Mouse (Mus musculus): ENCODE data around the gene Pcdh9. TPM values are rescaled to one million over a fixed set of nuclear protein-coding genes. Genes with fewer than 3 reads are reported as not detected.

Pcdh9 gene
- total and polyA plus RNA-seq, 3 experiments = 0.22 TPM; not detected in 2

- no peak overlapping the region for H3K4me3 ChIP-seq (ENCODE audit: low read depth, low read length)
- no peaks in the 10 kb centered on the region for H3K27me3 ChIP-seq (ENCODE audit: insufficient read depth, low read length)
- peaks cover 5% of the 10 kb centered on the region; the same call in 1 of the 2 replicates for H3K9me3 ChIP-seq (replicated peaks)
- TF ChIP-seq GATA2 (IDR thresholded peaks at IDR 0.05; ENCODE audit: borderline replicate concordance, low read depth, low read length) (no peak), GATA1 (IDR thresholded peaks at IDR 0.05; ENCODE audit: borderline replicate concordance, low read length) (no peak), POLR2AphosphoS5 (IDR thresholded peaks at IDR 0.05; ENCODE audit: insufficient replicate concordance, low read depth, low read length) (no peak), TAL1 (conservative IDR thresholded peaks at IDR 0.05; ENCODE audit: low read depth, low read length) (no peak), CTCF (IDR thresholded peaks at IDR 0.05; ENCODE audit: low read depth, low read length) (no peak)
- no peaks in the 10 kb centered on the region for H3K4me1 ChIP-seq (ENCODE audit: insufficient read depth, low read depth, low read length)
- no peaks in the 10 kb centered on the region for H3K36me3 ChIP-seq (replicated peaks)
- no peak for DNase-seq (ENCODE audit: low spot score)
- no peak for ATAC-seq (ENCODE audit: extremely low read depth, insufficient number of reproducible peaks, low FRiP score, poor library complexity, severe bottlenecking)
Measured at GRCm38 (mm10) chr14:93287642-93288041, 602.8 kb downstream of the Pcdh9 start.

- Histone ChIP-seq H3K27me3 (ENCODE audit: insufficient read depth, low read length) (no peaks in the 10 kb centered on the region), H3K36me3 (replicated peaks) (no peaks in the 10 kb centered on the region), H3K4me3 (ENCODE audit: low read depth, low read length) (no peak overlapping the region), H3K9me3 (replicated peaks) (peaks cover 4% of the 10 kb centered on the region; the same call in 1 of the 2 replicates), H3K4me1 (ENCODE audit: insufficient read depth, low read depth, low read length) (no peaks in the 10 kb centered on the region)
- DNase-seq (ENCODE audit: low spot score) (no peak), ATAC-seq (ENCODE audit: extremely low read depth, insufficient number of reproducible peaks, low FRiP score, poor library complexity, severe bottlenecking) (no peak)
- TF ChIP-seq TAL1 (conservative IDR thresholded peaks at IDR 0.05; ENCODE audit: low read depth, low read length) = no peak
- TF ChIP-seq CTCF (IDR thresholded peaks at IDR 0.05; ENCODE audit: low read depth, low read length) = no peak
- TF ChIP-seq GATA2 (IDR thresholded peaks at IDR 0.05; ENCODE audit: borderline replicate concordance, low read depth, low read length) = no peak
- no peak for TF ChIP-seq POLR2AphosphoS5 (IDR thresholded peaks at IDR 0.05; ENCODE audit: insufficient replicate concordance, low read depth, low read length)
- TF ChIP-seq GATA1 (IDR thresholded peaks at IDR 0.05; ENCODE audit: borderline replicate concordance, low read length) = no peak
Measured at GRCm38 (mm10) chr14:93285136-93285535, 605.3 kb downstream of the Pcdh9 start.

- no peaks in the 10 kb centered on the region for H3K27me3 ChIP-seq (ENCODE audit: insufficient read depth, low read length)
- DNase-seq (ENCODE audit: low spot score) = no peak
- H3K9me3 ChIP-seq (replicated peaks) = no peaks in the 10 kb centered on the region; the same call in 1 of the 2 replicates
- no peak for TF ChIP-seq POLR2AphosphoS5 (IDR thresholded peaks at IDR 0.05; ENCODE audit: insufficient replicate concordance, low read depth, low read length)
- no peak for TF ChIP-seq GATA2 (IDR thresholded peaks at IDR 0.05; ENCODE audit: borderline replicate concordance, low read depth, low read length)
- TF ChIP-seq CTCF (IDR thresholded peaks at IDR 0.05; ENCODE audit: low read depth, low read length) = no peak
- no peak for TF ChIP-seq TAL1 (conservative IDR thresholded peaks at IDR 0.05; ENCODE audit: low read depth, low read length)
- TF ChIP-seq GATA1 (IDR thresholded peaks at IDR 0.05; ENCODE audit: borderline replicate concordance, low read length) = no peak
- H3K4me3 ChIP-seq (ENCODE audit: low read depth, low read length) = no peak overlapping the region
- ATAC-seq (ENCODE audit: extremely low read depth, insufficient number of reproducible peaks, low FRiP score, poor library complexity, severe bottlenecking) = no peak
- no peaks in the 10 kb centered on the region for H3K36me3 ChIP-seq (replicated peaks)
- H3K4me1 ChIP-seq (ENCODE audit: insufficient read depth, low read depth, low read length) = no peaks in the 10 kb centered on the region
Measured at GRCm38 (mm10) chr14:93284009-93284408, 606.5 kb downstream of the Pcdh9 start.

GRCm38 (mm10) chr14:93275661-93276060 is 614.8 kb downstream of the Pcdh9 start:
- H3K36me3 ChIP-seq (replicated peaks) = no peaks in the 10 kb centered on the region
- ATAC-seq (ENCODE audit: extremely low read depth, insufficient number of reproducible peaks, low FRiP score, poor library complexity, severe bottlenecking) (no peak), DNase-seq (ENCODE audit: low spot score) (no peak)
- TF ChIP-seq GATA2 (IDR thresholded peaks at IDR 0.05; ENCODE audit: borderline replicate concordance, low read depth, low read length) = no peak
- no peak for TF ChIP-seq CTCF (IDR thresholded peaks at IDR 0.05; ENCODE audit: low read depth, low read length)
- no peak for TF ChIP-seq GATA1 (IDR thresholded peaks at IDR 0.05; ENCODE audit: borderline replicate concordance, low read length)
- no peak for TF ChIP-seq TAL1 (conservative IDR thresholded peaks at IDR 0.05; ENCODE audit: low read depth, low read length)
- no peak for TF ChIP-seq POLR2AphosphoS5 (IDR thresholded peaks at IDR 0.05; ENCODE audit: insufficient replicate concordance, low read depth, low read length)
- no peaks in the 10 kb centered on the region for H3K27me3 ChIP-seq (ENCODE audit: insufficient read depth, low read length)
- H3K4me3 ChIP-seq (ENCODE audit: low read depth, low read length) = no peak overlapping the region
- no peaks in the 10 kb centered on the region; the same call in none of the 2 replicates for H3K9me3 ChIP-seq (replicated peaks)
- H3K4me1 ChIP-seq (ENCODE audit: insufficient read depth, low read depth, low read length) = no peaks in the 10 kb centered on the region

- TF ChIP-seq GATA2 (IDR thresholded peaks at IDR 0.05; ENCODE audit: borderline replicate concordance, low read depth, low read length) (no peak), CTCF (IDR thresholded peaks at IDR 0.05; ENCODE audit: low read depth, low read length) (no peak), TAL1 (conservative IDR thresholded peaks at IDR 0.05; ENCODE audit: low read depth, low read length) (no peak), GATA1 (IDR thresholded peaks at IDR 0.05; ENCODE audit: borderline replicate concordance, low read length) (no peak), POLR2AphosphoS5 (IDR thresholded peaks at IDR 0.05; ENCODE audit: insufficient replicate concordance, low read depth, low read length) (no peak)
- H3K4me1 ChIP-seq (ENCODE audit: insufficient read depth, low read depth, low read length) = no peaks in the 10 kb centered on the region
- no peak for DNase-seq (ENCODE audit: low spot score)
- H3K9me3 ChIP-seq (replicated peaks) = no peaks in the 10 kb centered on the region; the same call in none of the 2 replicates
- no peak overlapping the region for H3K4me3 ChIP-seq (ENCODE audit: low read depth, low read length)
- no peak for ATAC-seq (ENCODE audit: extremely low read depth, insufficient number of reproducible peaks, low FRiP score, poor library complexity, severe bottlenecking)
- H3K36me3 ChIP-seq (replicated peaks) = no peaks in the 10 kb centered on the region
- no peaks in the 10 kb centered on the region for H3K27me3 ChIP-seq (ENCODE audit: insufficient read depth, low read length)
Measured at GRCm38 (mm10) chr14:93274767-93275166, 615.7 kb downstream of the Pcdh9 start.

GRCm38 (mm10) chr14:93253411-93253810 is 637.1 kb downstream of the Pcdh9 start:
- Histone ChIP-seq H3K27me3 (ENCODE audit: insufficient read depth, low read length) (no peaks in the 10 kb centered on the region), H3K36me3 (replicated peaks) (no peaks in the 10 kb centered on the region), H3K4me1 (ENCODE audit: insufficient read depth, low read depth, low read length) (no peaks in the 10 kb centered on the region), H3K4me3 (ENCODE audit: low read depth, low read length) (no peak overlapping the region), H3K9me3 (replicated peaks) (peaks cover 3% of the 10 kb centered on the region)
- DNase-seq (ENCODE audit: low spot score) (no peak), ATAC-seq (ENCODE audit: extremely low read depth, insufficient number of reproducible peaks, low FRiP score, poor library complexity, severe bottlenecking) (no peak)
- TF ChIP-seq CTCF (IDR thresholded peaks at IDR 0.05; ENCODE audit: low read depth, low read length) = no peak
- TF ChIP-seq GATA1 (IDR thresholded peaks at IDR 0.05; ENCODE audit: borderline replicate concordance, low read length) = no peak
- no peak for TF ChIP-seq TAL1 (conservative IDR thresholded peaks at IDR 0.05; ENCODE audit: low read depth, low read length)
- no peak for TF ChIP-seq GATA2 (IDR thresholded peaks at IDR 0.05; ENCODE audit: borderline replicate concordance, low read depth, low read length)
- TF ChIP-seq POLR2AphosphoS5 (IDR thresholded peaks at IDR 0.05; ENCODE audit: insufficient replicate concordance, low read depth, low read length) = no peak

Measured in G1E (cell line).